Mouse (Mus musculus) cortical plate, adult 2 months (tissue): ENCODE results near the gene Ddn.

ENCODE experiments used
- CTCF ChIP-seq: fragments of 200-500 bp; IDR thresholded peaks from 2 replicates; pipeline ENCODE4 v1.5.1; 2011; ENCODE audit warnings: mild to moderate bottlenecking, control low read depth, low read length; ENCODE audit not compliant: insufficient read depth; ENCODE audit errors: extremely low read depth
- POLR2A ChIP-seq: fragments of 200-500 bp; IDR thresholded peaks from 2 replicates; pipeline ENCODE4 v1.6.1; 2011; ENCODE audit warnings: mild to moderate bottlenecking, low read length, control low read depth; ENCODE audit not compliant: insufficient read depth; ENCODE audit errors: extremely low read depth

GRCm38 (mm10) chr15:98805324-98806040 is 3.8 kb downstream of the Ddn start:
- TF ChIP-seq CTCF (peak; percentile 45; the same call in 1 of the 2 replicates), POLR2A (peak; percentile 33; the same call in 1 of the 2 replicates)
